Mouse (Mus musculus) layer of hippocampus, adult 9-10 months (tissue): Measurements from ENCODE around the gene Cnr2.

Experiments
- DNase-seq: peaks from one replicate; pipeline ENCODE4 v3.0.0; 2022; ENCODE audit warnings: low spot score

Cnr2 gene

GRCm38 (mm10) chr4:135876583-135877020 is 18.6 kb upstream of the Cnr2 start:
- peak; percentile 63 for DNase-seq

DNA sequence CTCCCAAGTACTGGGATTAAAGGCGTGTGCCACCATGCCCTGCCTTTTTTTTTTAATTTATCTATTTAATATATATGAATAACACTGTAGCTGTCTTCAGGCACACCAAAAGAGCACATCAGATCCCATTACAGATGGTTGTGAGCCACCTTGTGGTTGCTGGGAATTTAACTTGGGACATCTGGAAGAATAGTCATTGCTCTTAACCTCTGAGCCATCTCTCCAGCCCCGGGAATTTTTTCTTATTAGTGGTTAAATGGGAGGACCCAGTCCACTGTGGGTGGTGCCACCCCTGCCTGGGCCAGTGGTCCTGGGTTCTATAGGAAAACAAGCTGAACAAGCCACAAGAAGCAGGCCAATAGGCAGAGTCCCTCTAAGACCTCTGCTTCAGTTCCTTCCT is 17.5 kb upstream of the Cnr2 start:
- no peak for DNase-seq

DNA sequence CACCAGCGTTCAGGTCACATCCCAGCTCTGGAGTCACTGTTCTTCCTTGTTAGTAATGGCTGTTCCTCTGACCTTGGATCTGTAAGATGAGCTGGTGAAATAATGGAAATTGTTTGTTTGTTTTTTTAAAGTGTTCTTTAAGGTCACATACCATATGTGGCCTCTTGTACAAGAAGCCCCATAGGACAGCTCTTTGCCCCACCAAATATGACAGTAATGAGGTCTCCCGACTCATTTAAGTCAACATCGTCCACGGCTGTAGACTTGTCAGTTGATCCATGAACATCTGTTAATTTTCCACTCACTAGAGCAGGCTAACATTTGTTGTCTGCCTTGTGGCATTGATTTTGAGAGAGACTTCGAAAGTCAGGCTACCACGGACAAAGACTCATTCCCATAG is 16.2 kb upstream of the Cnr2 start:
- DNase-seq = no peak

DNA sequence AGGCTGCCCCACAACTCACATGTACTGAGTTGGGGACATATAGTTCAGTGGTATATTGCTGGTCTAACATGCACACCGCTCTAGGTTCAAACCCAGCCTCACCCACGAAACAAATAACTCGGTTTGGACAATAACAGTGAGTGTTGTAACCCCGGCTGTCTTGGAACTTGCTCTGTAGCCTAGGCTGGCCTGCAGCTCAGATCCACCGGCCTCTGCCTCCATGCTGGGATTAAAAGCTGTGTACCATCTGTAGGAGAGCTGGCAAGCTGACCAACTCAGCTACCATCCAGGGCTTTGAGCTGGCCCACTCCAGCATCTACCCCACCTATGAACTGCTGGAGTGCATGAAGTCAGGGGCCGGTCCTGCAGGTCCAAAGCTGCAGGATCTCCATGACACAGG is 15.2 kb upstream of the Cnr2 start:
- DNase-seq = no peak

DNA sequence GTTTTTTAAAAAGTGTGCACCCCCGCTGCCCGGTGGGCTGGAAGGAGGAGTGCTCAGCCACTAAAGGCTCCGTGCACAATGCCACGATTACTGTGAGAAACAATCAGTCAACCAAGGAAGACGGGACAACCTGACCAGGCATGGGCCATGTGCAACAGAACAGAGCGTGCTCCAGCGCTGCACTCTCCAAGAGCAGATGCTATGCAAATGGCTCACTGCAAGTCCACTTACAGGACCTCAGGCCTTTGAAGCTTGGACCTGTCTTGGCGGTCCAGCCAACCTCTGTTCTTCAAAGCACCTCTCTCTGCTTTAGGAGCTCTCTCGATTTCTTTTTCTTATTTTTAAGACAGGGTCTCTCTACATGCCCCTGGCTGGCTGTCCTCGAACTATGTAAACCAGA is 14.6 kb upstream of the Cnr2 start:
- no peak for DNase-seq

- no peak for DNase-seq
These were observed 13.2 kb upstream of the Cnr2 start for GRCm38 (mm10) chr4:135882023-135882422.

GRCm38 (mm10) chr4:135883401-135883851 is 11.8 kb upstream of the Cnr2 start:
- DNase-seq = no peak

- no peak for DNase-seq
These were observed 11.2 kb upstream of the Cnr2 start for GRCm38 (mm10) chr4:135883881-135884516.

GRCm38 (mm10) chr4:135884531-135884930 is 10.7 kb upstream of the Cnr2 start:
- no peak for DNase-seq

DNA sequence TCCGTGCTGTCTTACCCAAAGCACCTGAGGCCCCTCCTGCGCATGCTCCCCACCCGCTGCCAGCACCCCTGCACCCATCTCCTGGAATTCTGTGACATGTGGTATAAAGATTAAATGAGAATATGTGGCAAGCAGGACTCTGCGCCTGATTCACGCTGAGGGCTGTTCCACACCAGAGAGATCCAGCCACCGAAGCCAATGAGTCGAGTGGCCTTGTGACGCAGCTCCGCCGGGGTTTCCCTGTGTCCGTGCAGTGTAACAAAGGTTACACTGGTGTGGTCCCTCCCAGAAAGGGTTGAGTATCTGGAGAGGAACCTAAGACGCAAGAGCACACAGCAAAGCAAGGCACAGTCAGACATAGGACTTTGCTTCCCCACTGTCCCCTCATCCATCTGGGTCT is 9.5 kb upstream of the Cnr2 start:
- no peak for DNase-seq

DNA sequence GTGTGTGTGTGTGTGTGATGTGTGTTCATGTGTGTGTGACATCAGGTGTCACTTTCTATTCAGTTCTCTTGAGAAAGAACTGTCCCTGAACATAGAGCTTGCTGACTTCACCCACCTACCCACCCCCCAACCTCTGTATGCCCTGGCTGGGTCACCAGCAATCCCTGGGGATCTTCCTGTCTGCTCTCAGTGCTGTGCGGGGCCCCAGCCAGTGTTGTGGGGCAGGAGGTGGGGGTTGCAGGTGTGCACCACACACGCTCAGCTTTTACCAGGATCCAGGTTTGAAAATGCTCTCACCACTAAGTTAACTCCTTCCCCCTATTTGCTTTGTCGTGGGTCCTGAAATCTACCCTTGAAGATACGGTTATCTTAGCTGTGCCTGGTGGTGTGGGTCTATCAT is 9.0 kb upstream of the Cnr2 start:
- no peak for DNase-seq

DNA sequence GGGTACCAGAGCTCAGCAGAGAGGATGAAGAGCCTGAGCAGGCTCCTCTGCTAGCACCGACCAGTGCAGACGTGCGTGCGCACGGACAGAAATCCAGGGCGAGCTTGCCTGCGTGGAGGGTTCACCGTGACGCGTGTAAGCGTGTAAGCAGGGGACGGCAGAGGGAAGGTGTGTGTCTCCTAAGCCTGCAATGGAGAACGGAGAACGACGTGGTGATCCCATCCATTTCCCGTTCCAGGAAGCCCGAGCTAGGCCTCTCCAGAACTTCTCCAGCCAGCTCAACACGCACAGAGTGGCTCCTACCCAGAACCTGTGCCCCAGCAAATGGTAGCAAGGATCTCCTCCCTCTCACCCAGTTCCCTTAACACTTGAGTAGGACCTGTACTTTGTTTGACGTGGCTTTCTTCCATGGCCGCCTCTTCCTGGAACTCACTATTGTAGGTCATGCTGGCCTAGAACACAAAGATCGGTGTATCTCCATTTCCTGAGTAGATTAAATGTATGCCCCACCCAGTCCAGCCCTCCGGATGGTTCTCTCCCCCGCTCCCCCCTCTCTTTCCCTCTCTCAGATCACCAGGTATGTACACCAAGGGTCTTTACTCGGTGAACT is 6.6 kb upstream of the Cnr2 start:
- no peak for DNase-seq

- DNase-seq = no peak
These were observed 5.9 kb upstream of the Cnr2 start for GRCm38 (mm10) chr4:135889146-135889883.

GRCm38 (mm10) chr4:135889884-135890283 is 5.3 kb upstream of the Cnr2 start:
- no peak for DNase-seq

- DNase-seq = no peak
These were observed 3.7 kb upstream of the Cnr2 start for GRCm38 (mm10) chr4:135891539-135891938.

- no peak for DNase-seq
These were observed 2.3 kb upstream of the Cnr2 start for GRCm38 (mm10) chr4:135892884-135893283.

GRCm38 (mm10) chr4:135896157-135896556 is 963 bp downstream of the Cnr2 start:
- DNase-seq = no peak

DNA sequence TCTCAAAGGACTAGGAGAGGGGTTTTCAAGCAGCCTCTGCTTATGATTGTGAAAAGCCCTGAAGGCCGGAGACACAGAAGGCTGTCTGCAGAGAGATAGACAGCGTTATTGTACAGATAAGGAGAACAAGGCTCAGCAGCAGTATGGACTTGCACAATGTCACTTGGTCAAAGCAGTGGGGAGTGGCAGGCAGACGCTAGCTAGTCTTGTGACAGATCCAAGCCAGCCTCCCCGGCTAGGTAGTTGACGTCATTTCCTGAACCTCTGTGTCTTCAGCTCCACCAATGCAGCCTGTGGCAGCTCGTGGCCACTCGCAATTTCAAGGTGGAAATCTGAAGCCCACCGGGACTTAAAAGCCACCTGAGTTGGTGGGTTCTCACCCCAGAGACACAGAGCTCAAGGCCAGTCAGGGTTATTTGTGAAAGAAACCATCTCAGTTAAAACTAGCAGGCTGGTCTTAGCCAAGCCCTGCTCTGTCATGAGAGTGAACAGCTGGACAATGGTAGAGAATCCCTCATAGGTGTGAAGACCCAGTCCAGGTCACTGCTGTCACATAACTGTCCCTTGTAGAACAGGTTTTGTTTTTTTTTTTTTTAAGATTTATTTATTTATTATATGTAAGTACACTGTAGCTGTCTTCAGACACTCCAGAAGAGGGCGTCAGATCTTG is 3.3 kb downstream of the Cnr2 start:
- no peak for DNase-seq

DNA sequence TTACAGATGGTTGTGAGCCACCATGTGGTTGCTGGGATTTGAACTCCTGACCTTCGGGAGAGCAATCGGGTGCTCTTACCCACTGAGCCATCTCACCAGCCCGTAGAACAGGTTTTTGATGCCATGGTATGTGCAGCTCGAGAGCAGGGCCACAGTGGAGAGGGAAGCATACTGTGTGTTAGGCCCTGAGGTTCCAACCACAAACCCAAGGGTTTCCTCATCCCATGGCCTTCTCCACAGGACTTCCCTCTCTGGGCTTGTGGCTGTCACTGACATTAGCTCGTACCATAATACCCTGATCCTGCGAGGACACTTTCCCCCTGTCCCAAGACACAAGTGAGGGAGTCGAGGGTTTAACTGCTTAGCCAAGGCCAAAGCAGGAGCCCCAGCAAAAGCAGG is 3.9 kb downstream of the Cnr2 start:
- no peak for DNase-seq

DNA sequence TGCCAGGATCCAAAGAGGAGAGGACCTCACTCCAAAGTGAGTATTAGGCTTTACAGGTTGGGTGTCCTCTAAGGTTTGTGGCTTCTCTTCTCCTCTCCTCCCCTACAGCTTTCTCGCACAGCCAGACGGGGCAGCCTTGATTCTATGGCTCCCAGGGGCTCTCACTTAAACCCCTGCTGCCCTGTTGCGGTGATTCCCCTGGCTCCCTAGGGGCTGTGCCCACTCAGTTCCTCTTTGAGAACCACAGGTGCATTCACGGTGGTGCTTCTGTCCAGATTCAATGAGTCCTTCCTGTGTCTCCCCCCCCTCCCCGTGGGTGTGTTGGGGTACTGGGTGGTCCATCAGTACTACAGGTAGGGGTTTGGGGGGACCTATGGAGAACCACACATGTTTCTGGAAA is 4.8 kb downstream of the Cnr2 start:
- no peak for DNase-seq

DNA sequence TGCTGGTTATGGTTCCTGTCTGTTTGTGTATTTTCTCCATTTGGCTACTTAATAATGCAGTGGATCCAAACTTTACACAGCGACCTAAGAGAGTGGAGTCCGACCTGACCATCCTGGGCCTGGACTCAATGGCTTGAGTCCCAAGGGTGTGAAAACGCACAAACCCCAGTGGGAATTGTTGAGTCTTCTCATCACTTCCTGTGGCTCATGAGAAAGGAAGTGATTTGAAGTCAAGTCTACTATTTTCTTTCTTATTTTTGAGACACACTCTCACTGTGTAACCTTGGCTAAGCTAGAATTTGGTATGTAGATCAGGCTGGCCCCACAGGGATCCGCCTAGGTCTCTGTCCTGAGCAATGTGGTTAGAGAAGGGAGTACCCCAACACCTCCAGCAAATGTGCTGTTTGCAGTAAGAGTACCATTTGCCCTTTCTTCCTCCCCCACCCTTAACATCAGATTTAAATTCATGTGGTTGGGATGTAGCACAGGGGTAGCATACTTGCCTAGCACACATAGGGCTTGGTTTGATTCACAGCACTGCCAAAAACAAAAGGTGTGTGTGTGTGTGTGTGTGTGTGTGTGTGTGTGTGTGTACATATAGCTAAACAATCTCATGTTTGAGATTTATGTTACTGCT is 7.5 kb downstream of the Cnr2 start:
- DNase-seq = no peak

- DNase-seq = no peak
These were observed 9.6 kb downstream of the Cnr2 start for GRCm38 (mm10) chr4:135904810-135905209.
